Mouse (Mus musculus) lung, postnatal 0 days (tissue): ENCODE results near the gene Ly6g6e.

Experiments used
- CTCF ChIP-seq: IDR thresholded peaks from 2 replicates; pipeline ENCODE4 v1.5.1; 2016; ENCODE audit warnings: antibody characterized with exemption, mild to moderate bottlenecking
- EP300 ChIP-seq: IDR thresholded peaks from 2 replicates; pipeline ENCODE4 v1.6.1; 2016; ENCODE audit warnings: antibody characterized with exemption, mild to moderate bottlenecking, control low read depth

DNA sequence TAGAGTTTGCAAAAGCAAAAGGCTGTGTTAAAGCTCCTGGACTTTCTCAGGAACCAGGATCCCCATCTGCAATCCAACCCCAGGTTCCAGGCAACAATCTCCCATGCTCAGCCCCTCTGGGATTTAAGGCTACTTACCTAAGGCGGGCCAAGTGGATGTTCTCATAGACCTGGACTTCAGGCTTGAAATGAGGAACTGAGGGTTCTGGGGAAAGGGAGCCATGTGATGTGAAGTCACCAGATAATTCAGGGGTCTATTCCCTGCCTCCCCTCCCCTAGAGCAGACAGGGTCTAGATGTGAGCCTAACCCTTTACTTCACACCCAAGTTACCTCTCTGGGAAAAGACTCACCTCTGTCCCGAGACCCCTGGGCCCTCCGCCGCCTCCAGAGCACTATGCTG lies 4.0 kb downstream of the Ly6g6e start:
- TF ChIP-seq CTCF (no peak), EP300 (no peak)
